Mouse (Mus musculus): ENCODE measurements at regions not wholly inside any gene's neighbourhood (a gene's known extent, or its start where the extent isn't known, plus 50 kb on each side); places are given as distances from the start of the nearest gene placed in this dataset.

GRCm38 (mm10) chr6:51805656-51806055 lies 206.7 kb downstream of the Skap2 start:
- Histone ChIP-seq H3K27me3 (no peaks in the 10 kb centered on the region), H3K4me3 (no peak overlapping the region), H3K4me2 (no peak overlapping the region), H3K36me3 (ENCODE audit: poor library complexity, severe bottlenecking) (no peaks in the 10 kb centered on the region), H3K4me1 (no peaks in the 10 kb centered on the region), H3K27ac (no peak overlapping the region), H3K9me3 (replicated peaks) (no peaks in the 10 kb centered on the region), H3K9ac (no peak overlapping the region)
- no peak for ATAC-seq
- 89% methylated on average over 7 of the region's 7 CpGs for WGBS

All from forebrain, embryonic 13.5 days (tissue).